Comparison of ENCODE assay signal across 18 mouse cellular contexts in the genomic region with DNA sequence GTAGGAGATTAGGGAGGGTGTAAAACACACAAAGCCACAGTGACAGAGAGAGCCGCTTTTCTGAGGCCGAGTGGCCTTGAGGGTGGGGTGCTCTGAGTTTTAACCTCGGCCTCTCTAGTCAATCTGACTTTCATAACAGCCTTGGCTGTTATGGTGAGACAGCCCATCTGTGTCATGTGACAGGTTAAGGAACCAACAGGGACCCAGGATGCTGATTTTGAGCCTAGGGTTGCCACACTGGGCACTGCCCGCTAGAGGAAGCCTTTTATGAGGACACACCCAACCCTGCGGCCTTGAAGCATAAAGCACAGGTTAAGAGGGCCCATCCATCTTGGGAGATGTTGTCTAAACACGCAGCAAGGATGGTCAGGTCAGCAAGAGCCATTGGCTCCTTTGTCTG. TPM values are rescaled to one million over a fixed set of nuclear protein-coding genes. Genes with fewer than 3 reads are reported as not detected.
DNase-seq lines count a peak whose midpoint lies in the region; TF ChIP-seq lines count a peak whose summit lies in the region.
"Had no signal": no experiment of that assay in that cellular context is flagged by ENCODE, and none has a peak within 500 bp of the region (broad histone marks: within the 10 kb centered on the region; RNA-seq: fewer than 3 reads in every experiment).

No protein-coding gene starts in this region.

- 68% methylated on average over 6 of the region's 6 CpGs for WGBS in lung, adult 2 months
- WGBS in hindbrain, embryonic 10.5 days = 86% methylated on average over 6 of the region's 6 CpGs

- no peaks in the 10 kb centered on the region for H3K4me1 ChIP-seq in lung, adult 2 months (ENCODE audit: control insufficient read depth, insufficient read depth, low read length)
- peaks cover 26 to 83% of the 10 kb centered on the region in 2 experiments for H3K4me1 ChIP-seq in CH12.LX (ENCODE audit: control insufficient read depth in 1 of 2, insufficient read depth in 2 of 2)
- peaks cover 10% of the 10 kb centered on the region for H3K4me1 ChIP-seq in hindbrain, embryonic 10.5 days (replicated peaks)
- H3K4me1 ChIP-seq: embryonic facial prominence, embryonic 10.5 days; hindbrain, embryonic 15.5 days; limb, embryonic 15.5 days had no signal

- peak; percentile 37 to 42 for DNase-seq in lung, postnatal 4 days
- no peak for DNase-seq in lung, adult 2 months
- DNase-seq in CD4-positive helper T cell, adult 2 months (ENCODE audit: low read depth, low spot score) = peak; percentile 91
- peak; percentile 88 for DNase-seq in CH12.LX (ENCODE audit: extremely low read depth)
- DNase-seq in monocyte, adult 2 months (ENCODE audit: low read depth in 1 of 2, low spot score in 2 of 2) = peak; percentile 40 to 54
- no peak for DNase-seq in neural tube, embryonic 10.5 days (ENCODE audit: extremely low spot score, low spot score)
- DNase-seq in hindbrain, embryonic 10.5 days (ENCODE audit: low spot score) = no peak
- DNase-seq: cerebellum, adult 9-11 months; gastrocnemius, postnatal 36 days; lung, embryonic 14.5 days; right cerebral cortex, postnatal 14 days; thymus, postnatal 36 days had no signal

- TF ChIP-seq POLR2A in lung, adult 2 months (IDR thresholded peaks at IDR 0.05; ENCODE audit: borderline replicate concordance, extremely low read depth, low read depth, low read length) = no peak
- TF ChIP-seq POLR2A in CH12.LX (IDR thresholded peaks at IDR 0.05; ENCODE audit: low read depth, low read length) = peak; percentile 79

- no peak overlapping the region for H3K4me3 ChIP-seq in lung, adult 2 months (replicated peaks; ENCODE audit: extremely low read depth, low read depth, low read length)
- H3K4me3 ChIP-seq in CH12.LX (replicated peaks in 1 of 3; ENCODE audit: low read depth in 2 of 3, low read length in 2 of 3, poor library complexity in 1 of 3) = peak overlapping the region; percentile 44 to 59 (median 55)
- no peak overlapping the region for H3K4me3 ChIP-seq in hindbrain, embryonic 10.5 days
- H3K4me3 ChIP-seq: embryonic facial prominence, embryonic 10.5 days; hindbrain, embryonic 15.5 days; limb, embryonic 15.5 days; midbrain, embryonic 15.5 days had no signal

- H3K27me3 ChIP-seq in CH12.LX (replicated peaks) = no peaks in the 10 kb centered on the region
- no peaks in the 10 kb centered on the region for H3K27me3 ChIP-seq in hindbrain, embryonic 10.5 days (ENCODE audit: insufficient read depth, poor library complexity, severe bottlenecking)
- H3K27me3 ChIP-seq: hindbrain, embryonic 15.5 days; limb, embryonic 15.5 days; midbrain, embryonic 15.5 days had no signal

- TF ChIP-seq CTCF in lung, adult 2 months (IDR thresholded peaks at IDR 0.05; ENCODE audit: insufficient read depth, low read length) = no peak
- peak in 1 of 2 experiments; percentile 34; a peak in 2 of 4 replicates for TF ChIP-seq CTCF in CH12.LX (conservative IDR thresholded peaks at IDR 0.05 in 1 of 2, IDR thresholded peaks at IDR 0.05 in 1 of 2; ENCODE audit: low read depth in 2 of 2, low read length in 2 of 2)

- in situ Hi-C loops in CH12.LX (cut with MboI; ENCODE audit: low pct_ligation_motif_present, low pct_unique_long_range_greater_than_20kb, low sequenced_read_pairs) = no loop called here

- peak overlapping the region; percentile 19 for H3K4me2 ChIP-seq in CH12.LX (ENCODE audit: insufficient read depth, low read depth, poor library complexity, severe bottlenecking)
- H3K4me2 ChIP-seq: hindbrain, embryonic 15.5 days; limb, embryonic 15.5 days; lung, embryonic 14.5 days; midbrain, embryonic 15.5 days had no signal

- TF ChIP-seq EP300 in CH12.LX (IDR thresholded peaks at IDR 0.05; ENCODE audit: low read length) = no peak

- TF ChIP-seq RAD21 in CH12.LX (IDR thresholded peaks at IDR 0.05; ENCODE audit: low read depth, low read length) = peak; percentile 9

- no peaks in the 10 kb centered on the region for H3K9me3 ChIP-seq in CH12.LX (replicated peaks; ENCODE audit: low read length)
- H3K9me3 ChIP-seq in hindbrain, embryonic 10.5 days = no peaks in the 10 kb centered on the region
- H3K9me3 ChIP-seq: embryonic facial prominence, embryonic 10.5 days; hindbrain, embryonic 15.5 days; limb, embryonic 15.5 days; midbrain, embryonic 15.5 days had no signal

- H3K27ac ChIP-seq in CH12.LX (ENCODE audit: insufficient read depth, low read depth) = peak overlapping the region; percentile 96
- no peak overlapping the region for H3K27ac ChIP-seq in hindbrain, embryonic 10.5 days
- H3K27ac ChIP-seq: embryonic facial prominence, embryonic 10.5 days; hindbrain, embryonic 15.5 days; limb, embryonic 15.5 days; midbrain, embryonic 15.5 days had no signal

- peaks cover 35% of the 10 kb centered on the region for H3K79me2 ChIP-seq in CH12.LX (replicated peaks; ENCODE audit: control insufficient read depth, extremely low read depth, insufficient read depth, poor library complexity, severe bottlenecking)

- peaks cover 0 to 17% of the 10 kb centered on the region in 2 experiments for H3K36me3 ChIP-seq in CH12.LX (replicated peaks in 1 of 2; ENCODE audit: control insufficient read depth in 1 of 2, insufficient read depth in 1 of 2, low read length in 1 of 2)
- H3K36me3 ChIP-seq in hindbrain, embryonic 10.5 days = no peaks in the 10 kb centered on the region
- H3K36me3 ChIP-seq: embryonic facial prominence, embryonic 10.5 days; hindbrain, embryonic 15.5 days; limb, embryonic 15.5 days; midbrain, embryonic 15.5 days had no signal

- dilution Hi-C loops in CH12.LX (cut with MboI; ENCODE audit: extremely low pct_ligation_motif_present, extremely low pct_unique_long_range_greater_than_20kb, low sequenced_read_pairs) = no loop called here

- peak overlapping the region; percentile 67 for H3K9ac ChIP-seq in CH12.LX (ENCODE audit: insufficient read depth, low read depth)
- H3K9ac ChIP-seq: hindbrain, embryonic 15.5 days; limb, embryonic 15.5 days; lung, embryonic 14.5 days; midbrain, embryonic 15.5 days had no signal

TF ChIP-seq in CH12.LX, 34 proteins besides CTCF, POLR2A, EP300 and RAD21:
- peak; percentile 91 for TF ChIP-seq USF1 (IDR thresholded peaks at IDR 0.05; ENCODE audit: low read depth, low read length)
- peak; percentile 51 for TF ChIP-seq TCF12 (IDR thresholded peaks at IDR 0.05; ENCODE audit: low read depth, low read length)
- TF ChIP-seq ZKSCAN1 (IDR thresholded peaks at IDR 0.05; ENCODE audit: borderline replicate concordance, low read depth, low read length) = no peak
- 0 out of 2 replicates have a peak, but pooled peaks have one; percentile 19 for TF ChIP-seq SMC3 (IDR thresholded peaks at IDR 0.05; ENCODE audit: low read depth, low read length)
- 0 out of 2 replicates have a peak, but pooled peaks have one; percentile 57 for TF ChIP-seq IRF4 (IDR thresholded peaks at IDR 0.05; ENCODE audit: low read depth, low read length)
- TF ChIP-seq USF2 (conservative IDR thresholded peaks at IDR 0.05; ENCODE audit: low read depth, low read length) = peak; percentile 86
- TF ChIP-seq ZMIZ1 (IDR thresholded peaks at IDR 0.05; ENCODE audit: low read depth, low read length) = peak; percentile 79; the same call in 1 of the 2 replicates
- 0 out of 2 replicates have a peak, but pooled peaks have one; percentile 42 for TF ChIP-seq MEF2A (IDR thresholded peaks at IDR 0.05; ENCODE audit: borderline replicate concordance, low read depth, low read length)
- TF ChIP-seq MAZ (IDR thresholded peaks at IDR 0.05; ENCODE audit: low read depth, low read length) = peak; percentile 74; the same call in 1 of the 2 replicates
- TF ChIP-seq KAT2A (IDR thresholded peaks at IDR 0.05; ENCODE audit: insufficient replicate concordance, low read length) = no peak
- TF ChIP-seq ETS1 (conservative IDR thresholded peaks at IDR 0.05; ENCODE audit: low read depth, low read length) = 0 out of 2 replicates have a peak, but pooled peaks have one; percentile 21
- TF ChIP-seq TBP (conservative IDR thresholded peaks at IDR 0.05; ENCODE audit: low read depth, low read length) = peak; percentile 71
- no peak for TF ChIP-seq JUN (IDR thresholded peaks at IDR 0.05; ENCODE audit: insufficient read depth, low read depth, low read length)
- peak; percentile 37; the same call in 1 of the 2 replicates for TF ChIP-seq BHLHE40 (IDR thresholded peaks at IDR 0.05; ENCODE audit: low read depth, low read length)
- peak; percentile 62; the same call in 1 of the 2 replicates for TF ChIP-seq MXI1 (IDR thresholded peaks at IDR 0.05; ENCODE audit: low read depth, low read length)
- TF ChIP-seq CHD1 (IDR thresholded peaks at IDR 0.05; ENCODE audit: low read depth, low read length) = peak; percentile 58; the same call in 1 of the 2 replicates
- peak; percentile 75; the same call in 1 of the 2 replicates for TF ChIP-seq SIN3A (IDR thresholded peaks at IDR 0.05; ENCODE audit: low read length)
- TF ChIP-seq ZC3H11A (IDR thresholded peaks at IDR 0.05; ENCODE audit: low read depth, low read length) = no peak
- peak; percentile 59; the same call in 1 of the 2 replicates for TF ChIP-seq POLR2AphosphoS2 (IDR thresholded peaks at IDR 0.05; ENCODE audit: low read depth, low read length)
- no peak for TF ChIP-seq ZNF384 (IDR thresholded peaks at IDR 0.05; ENCODE audit: low read depth, low read length)
- peak; percentile 83 for TF ChIP-seq MAX (IDR thresholded peaks at IDR 0.05; ENCODE audit: low read length)
- TF ChIP-seq NELFE (IDR thresholded peaks at IDR 0.05; ENCODE audit: low read depth, low read length) = peak; percentile 53; the same call in 1 of the 2 replicates
- peak; percentile 59 for TF ChIP-seq HCFC1 (IDR thresholded peaks at IDR 0.05; ENCODE audit: low read depth, low read length)

RNA-seq across cellular contexts. Expression of a gene that starts 8.9 kb away (rescaled TPM):
- polyA plus RNA-seq in lung, adult 2 months (2012; rRNA removed) = 2.4 and 4.4 TPM in 2 replicates
- total RNA-seq in CH12.LX (2012; rRNA removed) (8.7 and 9.9 TPM in 2 replicates), CH12.LX (2014; rRNA removed) (17.7 and 20.7 TPM in 2 replicates)
- 46.8 and 51.4 TPM in 2 replicates for polyA plus RNA-seq in CH12.LX (2012; ENCODE audit: insufficient read length, low read depth)
- polyA plus RNA-seq in hindbrain, embryonic 10.5 days (2016; fragmentation: Nextera tagmentation; extraction: Ambion mirVana) = 0.14 and 0.18 TPM in 2 replicates
- total RNA-seq: layer of hippocampus, adult 18-20 months; MEL had no signal

RNA-seq across cellular contexts. Expression of a gene that starts 59.2 kb away (rescaled TPM):
- 33.0 and 39.3 TPM in 2 replicates for polyA plus RNA-seq in lung, adult 2 months (2012; rRNA removed)
- total RNA-seq in CH12.LX (2012; rRNA removed) (9.5 and 10.8 TPM in 2 replicates), CH12.LX (2014; rRNA removed) (4.9 and 6.2 TPM in 2 replicates)
- 13.0 and 13.4 TPM in 2 replicates for polyA plus RNA-seq in CH12.LX (2012; ENCODE audit: insufficient read length, low read depth)
- 36.7 and 40.7 TPM in 2 replicates for polyA plus RNA-seq in hindbrain, embryonic 10.5 days (2016; fragmentation: Nextera tagmentation; extraction: Ambion mirVana)

Comparison
In these comparisons a context has a peak if more than half of its experiments do, and no peak if none do; other contexts are left out.
1. DNase-seq: peak in lung, postnatal 4 days (2 of 2), CD4-positive helper T cell, adult 2 months (single experiment), CH12.LX (single experiment) and monocyte, adult 2 months (2 of 2); none in lung, adult 2 months (single experiment), neural tube, embryonic 10.5 days (single experiment) and hindbrain, embryonic 10.5 days (single experiment).
2. H3K4me3 ChIP-seq: peak in CH12.LX (3 of 3); none in lung, adult 2 months (single experiment) and hindbrain, embryonic 10.5 days (single experiment).